Mouse (Mus musculus) liver, embryonic 14.5 days (tissue): ENCODE data around the gene Gse1.

Experiments
- CTCF ChIP-seq: IDR thresholded peaks from 2 replicates; pipeline ENCODE4 v1.5.1; 2016; ENCODE audit warnings: antibody characterized with exemption, low read depth, control low read depth
- EP300 ChIP-seq: IDR thresholded peaks from 2 replicates; pipeline ENCODE4 v1.6.1; 2016; ENCODE audit warnings: antibody characterized with exemption, low read depth

GRCm38 (mm10) chr8:120292316-120293107, 64.3 kb downstream of the Gse1 start:
- TF ChIP-seq CTCF (no peak), EP300 (no peak)
